Mouse (Mus musculus) thymus, adult 2 months (tissue): ENCODE data around the gene Rnf4.

ENCODE experiments used
- CTCF ChIP-seq: fragments of 200-500 bp; IDR thresholded peaks from 2 replicates; pipeline ENCODE4 v1.5.1; 2012; ENCODE audit warnings: mild to moderate bottlenecking, control low read depth, low read length, moderate library complexity, borderline replicate concordance; ENCODE audit not compliant: control insufficient read depth, poor library complexity, insufficient read depth; ENCODE audit errors: extremely low read depth
- POLR2A ChIP-seq: fragments of 200-500 bp; IDR thresholded peaks from 2 replicates; pipeline ENCODE4 v1.6.1; 2012; ENCODE audit warnings: mild to moderate bottlenecking, low read length, control low read depth, moderate library complexity; ENCODE audit not compliant: control insufficient read depth, poor library complexity, insufficient read depth; ENCODE audit errors: extremely low read depth

GRCm38 (mm10) chr5:34340246-34340645, 4.2 kb downstream of the Rnf4 start:
- TF ChIP-seq CTCF (no peak), POLR2A (no peak)
